Mouse (Mus musculus): ENCODE data around the gene Foxred2. TPM values are rescaled to one million over a fixed set of nuclear protein-coding genes. Genes with fewer than 3 reads are reported as not detected.
A peak's percentile ranks its signal among the peaks of the same experiment; 100 is the strongest.

The Foxred2 gene
- total and polyA plus RNA-seq, 2 experiments from 2014 or later, result 9.8 to 38.7 TPM

DNA sequence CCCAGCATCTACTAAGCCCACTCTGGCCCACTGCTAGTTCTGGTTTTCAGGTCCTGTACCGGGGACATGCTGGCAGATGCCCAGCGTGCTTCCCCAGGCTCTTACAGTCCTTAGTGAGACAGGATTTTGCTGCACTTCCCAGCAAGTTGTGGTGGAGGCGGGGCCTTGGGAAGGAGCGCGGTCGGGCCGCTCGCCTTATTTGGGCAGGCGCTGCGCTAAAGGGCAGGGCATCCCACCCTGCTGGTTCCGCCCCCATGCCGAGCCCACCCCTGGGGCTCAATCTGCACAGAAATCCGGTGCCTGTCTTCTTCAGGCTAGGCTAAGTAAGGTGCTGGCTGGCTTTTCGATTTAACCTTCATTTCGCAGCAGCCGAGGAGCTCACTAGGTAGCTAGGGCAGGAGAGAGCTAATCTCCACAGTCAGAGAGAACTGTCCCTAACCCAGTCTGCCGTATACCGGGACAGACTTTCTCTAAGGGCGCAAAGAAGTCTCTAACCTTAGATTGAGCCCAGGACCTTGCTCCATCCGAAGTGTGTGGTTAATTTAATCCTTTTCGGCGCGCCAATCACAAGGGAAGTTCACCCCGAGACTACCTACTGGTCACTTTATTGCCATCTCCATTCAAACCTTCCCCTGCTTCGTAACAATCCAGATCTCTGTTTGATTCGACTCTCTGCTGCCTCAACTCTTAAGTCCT is 51.1 kb downstream of the Foxred2 start:
- H3K4me1 ChIP-seq (ENCODE audit: insufficient read depth, low read length), result peaks cover 8% of the 10 kb centered on the region
- no peaks in the 10 kb centered on the region for H3K36me3 ChIP-seq (ENCODE audit: insufficient read depth, low read length)
- TF ChIP-seq CTCF (IDR thresholded peaks at IDR 0.05; ENCODE audit: low read depth), result no peak
- H3K27me3 ChIP-seq (ENCODE audit: insufficient read depth, low read length), result no peaks in the 10 kb centered on the region
- peak overlapping the region; percentile 26 for H3K4me3 ChIP-seq (ENCODE audit: low read length)
- peak overlapping the region; percentile 44 for H3K9ac ChIP-seq (replicated peaks; ENCODE audit: low read length)
- no peaks in the 10 kb centered on the region for H3K9me3 ChIP-seq (ENCODE audit: low read length)
- WGBS, result 8% methylated on average over 26 of the region's 26 CpGs
- H3K4me2 ChIP-seq (ENCODE audit: low read depth, low read length), result peak overlapping the region; percentile 62
- DNase-seq (ENCODE audit: low spot score), result peak; percentile 53
- peak; percentile 53; the same call in 1 of the 2 replicates for ATAC-seq
- no peak overlapping the region for H3K27ac ChIP-seq

DNA sequence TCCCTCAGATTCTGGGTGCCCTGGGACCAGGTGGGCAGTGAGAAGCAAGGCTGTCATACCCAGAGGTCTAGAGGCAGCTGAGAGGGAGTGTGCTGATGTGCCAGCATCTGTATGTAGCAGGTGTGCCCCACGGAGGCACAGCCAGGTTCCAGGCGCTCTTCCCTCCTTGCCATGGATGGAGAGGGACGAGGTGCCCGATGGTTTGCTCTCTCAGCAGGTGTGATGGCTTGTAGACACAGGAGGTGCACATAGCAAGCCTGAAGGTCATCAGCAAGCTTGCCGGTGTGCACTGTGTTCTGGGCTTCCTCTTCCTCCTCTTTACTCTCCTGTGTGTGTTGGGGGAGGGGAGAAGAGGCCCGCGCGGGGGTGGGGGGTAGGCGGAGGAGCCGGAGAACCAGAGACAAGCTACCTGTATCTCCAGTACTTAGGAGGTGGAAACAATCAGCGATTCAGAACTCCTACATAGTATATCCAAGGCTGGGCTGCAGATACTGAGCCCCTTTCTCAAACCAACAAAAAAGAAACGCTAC is 52.1 kb downstream of the Foxred2 start:
- no peak overlapping the region for H3K27ac ChIP-seq
- no peak overlapping the region for H3K4me2 ChIP-seq (ENCODE audit: low read depth, low read length)
- TF ChIP-seq CTCF (IDR thresholded peaks at IDR 0.05; ENCODE audit: low read depth), result no peak
- H3K36me3 ChIP-seq (ENCODE audit: insufficient read depth, low read length), result no peaks in the 10 kb centered on the region
- H3K27me3 ChIP-seq (ENCODE audit: insufficient read depth, low read length), result no peaks in the 10 kb centered on the region
- ATAC-seq, result no peak
- peaks cover 8% of the 10 kb centered on the region for H3K4me1 ChIP-seq (ENCODE audit: insufficient read depth, low read length)
- WGBS, result 37% methylated on average over 11 of the region's 12 CpGs
- no peak overlapping the region for H3K4me3 ChIP-seq (ENCODE audit: low read length)
- no peaks in the 10 kb centered on the region for H3K9me3 ChIP-seq (ENCODE audit: low read length)
- no peak overlapping the region for H3K9ac ChIP-seq (replicated peaks; ENCODE audit: low read length)
- no peak for DNase-seq (ENCODE audit: low spot score)

DNA sequence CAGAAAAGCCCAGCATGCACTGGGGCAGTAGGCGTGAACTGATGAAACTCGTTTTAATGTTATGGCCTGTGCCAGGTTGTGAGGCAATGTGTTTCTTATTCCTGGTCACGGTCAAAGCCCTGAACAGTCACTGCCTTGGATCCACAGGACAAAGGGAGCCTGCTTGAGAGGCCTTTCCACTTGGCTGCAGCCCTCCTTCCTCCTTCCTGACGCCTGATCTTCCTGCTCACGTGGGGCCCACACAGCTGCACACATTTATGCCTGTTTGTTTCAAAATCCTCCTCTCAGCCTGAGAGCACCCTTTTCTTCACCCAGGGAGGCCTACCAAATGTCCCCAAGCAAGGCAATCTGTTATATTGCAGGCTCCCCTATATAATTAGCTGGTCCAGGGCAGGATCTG is 53.3 kb downstream of the Foxred2 start:
- H3K36me3 ChIP-seq (ENCODE audit: insufficient read depth, low read length), result no peaks in the 10 kb centered on the region
- DNase-seq (ENCODE audit: low spot score), result no peak
- H3K9me3 ChIP-seq (ENCODE audit: low read length), result no peaks in the 10 kb centered on the region
- no peak overlapping the region for H3K4me2 ChIP-seq (ENCODE audit: low read depth, low read length)
- H3K9ac ChIP-seq (replicated peaks; ENCODE audit: low read length), result no peak overlapping the region
- no peak overlapping the region for H3K27ac ChIP-seq
- peaks cover 8% of the 10 kb centered on the region for H3K4me1 ChIP-seq (ENCODE audit: insufficient read depth, low read length)
- WGBS, result 51% methylated on average over 5 of the region's 5 CpGs
- H3K4me3 ChIP-seq (ENCODE audit: low read length), result no peak overlapping the region
- H3K27me3 ChIP-seq (ENCODE audit: insufficient read depth, low read length), result no peaks in the 10 kb centered on the region
- ATAC-seq, result no peak
- no peak for TF ChIP-seq CTCF (IDR thresholded peaks at IDR 0.05; ENCODE audit: low read depth)

DNA sequence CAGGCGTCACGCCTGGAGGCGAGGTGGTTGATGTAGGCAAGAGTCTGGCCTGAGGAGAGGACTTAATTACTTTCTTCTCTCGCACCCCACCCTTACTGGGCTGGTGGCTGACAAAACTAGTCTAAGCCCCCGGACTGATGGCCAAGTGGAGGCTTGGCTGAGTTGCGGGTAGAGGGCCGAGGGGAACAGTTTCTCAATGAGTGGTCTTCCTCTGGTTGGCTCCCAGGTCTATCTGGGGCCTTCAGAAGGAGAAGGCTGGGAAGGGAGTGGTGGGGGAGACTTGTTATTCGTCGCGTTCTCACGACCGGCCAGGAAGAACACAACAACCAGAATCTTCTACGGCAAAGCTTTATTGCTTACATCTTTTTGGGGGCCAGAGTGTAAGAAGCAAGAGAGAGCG is 61.6 kb downstream of the Foxred2 start:
- no peak overlapping the region for H3K4me2 ChIP-seq (ENCODE audit: low read depth, low read length)
- 94% methylated on average over 13 of the region's 14 CpGs for WGBS
- H3K4me1 ChIP-seq (ENCODE audit: insufficient read depth, low read length), result no peaks in the 10 kb centered on the region

DNA sequence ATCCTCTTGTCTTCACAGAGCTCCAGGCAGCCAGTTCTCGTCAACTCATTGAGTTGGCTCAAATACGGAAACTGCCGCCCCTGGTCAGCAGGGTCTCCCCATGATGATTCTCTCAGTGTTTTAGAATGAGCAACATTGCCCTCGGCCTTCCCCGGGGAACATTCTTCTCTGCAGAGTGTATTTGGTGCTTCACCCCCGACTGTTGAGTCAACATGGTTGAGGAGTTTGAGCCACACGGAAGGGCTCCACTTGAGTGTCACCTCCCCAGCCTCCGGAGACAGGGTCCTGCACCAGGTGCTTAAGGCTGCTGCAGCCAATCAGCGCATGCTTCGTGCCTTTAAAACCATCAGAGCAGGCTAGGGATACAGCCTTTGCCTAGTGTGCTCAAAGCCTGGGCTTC is 63.2 kb downstream of the Foxred2 start:
- Histone ChIP-seq H3K27me3 (ENCODE audit: insufficient read depth, low read length) (no peaks in the 10 kb centered on the region), H3K27ac (no peak overlapping the region), H3K4me3 (ENCODE audit: low read length) (no peak overlapping the region), H3K4me2 (ENCODE audit: low read depth, low read length) (no peak overlapping the region), H3K36me3 (ENCODE audit: insufficient read depth, low read length) (no peaks in the 10 kb centered on the region), H3K4me1 (ENCODE audit: insufficient read depth, low read length) (no peaks in the 10 kb centered on the region), H3K9ac (replicated peaks; ENCODE audit: low read length) (no peak overlapping the region), H3K9me3 (ENCODE audit: low read length) (no peaks in the 10 kb centered on the region)
- DNase-seq (ENCODE audit: low spot score) (no peak), ATAC-seq (no peak)
- no peak for TF ChIP-seq CTCF (IDR thresholded peaks at IDR 0.05; ENCODE audit: low read depth)
- WGBS, result 75% methylated on average over 10 of the region's 10 CpGs

More for the DNA sequence above, 61.6 kb downstream of the Foxred2 start:
- no peak overlapping the region for H3K4me3 ChIP-seq (ENCODE audit: low read length)
- ATAC-seq (no peak), DNase-seq (ENCODE audit: low spot score) (no peak)
- no peaks in the 10 kb centered on the region for H3K27me3 ChIP-seq (ENCODE audit: insufficient read depth, low read length)
- H3K27ac ChIP-seq, result no peak overlapping the region
- H3K9me3 ChIP-seq (ENCODE audit: low read length), result no peaks in the 10 kb centered on the region
- TF ChIP-seq CTCF (IDR thresholded peaks at IDR 0.05; ENCODE audit: low read depth), result no peak
- no peaks in the 10 kb centered on the region for H3K36me3 ChIP-seq (ENCODE audit: insufficient read depth, low read length)
- no peak overlapping the region for H3K9ac ChIP-seq (replicated peaks; ENCODE audit: low read length)

DNA sequence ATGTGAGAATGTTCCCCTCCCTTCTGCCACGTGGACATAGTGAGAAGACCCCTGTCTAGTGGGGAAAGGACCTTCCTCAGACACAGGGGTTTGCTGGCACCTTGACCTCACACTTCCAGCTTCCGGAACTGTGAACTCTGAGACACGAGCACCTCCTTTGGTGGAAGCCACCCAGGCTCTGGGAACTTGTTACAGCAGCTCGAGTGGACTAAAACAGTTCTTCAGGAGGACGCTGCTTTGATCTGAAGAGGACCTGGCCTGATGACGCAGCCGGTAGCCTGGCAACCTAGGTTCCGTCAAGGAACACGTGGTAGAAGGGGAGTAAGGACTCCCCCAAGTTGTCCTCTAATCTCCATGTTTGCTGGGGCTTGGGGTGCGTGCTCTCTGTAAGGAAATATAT is 64.1 kb downstream of the Foxred2 start:
- no peaks in the 10 kb centered on the region for H3K9me3 ChIP-seq (ENCODE audit: low read length)
- no peak overlapping the region for H3K4me3 ChIP-seq (ENCODE audit: low read length)
- no peak overlapping the region for H3K27ac ChIP-seq
- no peaks in the 10 kb centered on the region for H3K4me1 ChIP-seq (ENCODE audit: insufficient read depth, low read length)
- H3K4me2 ChIP-seq (ENCODE audit: low read depth, low read length), result no peak overlapping the region
- DNase-seq (ENCODE audit: low spot score), result no peak
- 87% methylated on average over 10 of the region's 10 CpGs for WGBS
- H3K27me3 ChIP-seq (ENCODE audit: insufficient read depth, low read length), result no peaks in the 10 kb centered on the region
- ATAC-seq, result no peak
- no peak for TF ChIP-seq CTCF (IDR thresholded peaks at IDR 0.05; ENCODE audit: low read depth)
- no peaks in the 10 kb centered on the region for H3K36me3 ChIP-seq (ENCODE audit: insufficient read depth, low read length)
- H3K9ac ChIP-seq (replicated peaks; ENCODE audit: low read length), result no peak overlapping the region

DNA sequence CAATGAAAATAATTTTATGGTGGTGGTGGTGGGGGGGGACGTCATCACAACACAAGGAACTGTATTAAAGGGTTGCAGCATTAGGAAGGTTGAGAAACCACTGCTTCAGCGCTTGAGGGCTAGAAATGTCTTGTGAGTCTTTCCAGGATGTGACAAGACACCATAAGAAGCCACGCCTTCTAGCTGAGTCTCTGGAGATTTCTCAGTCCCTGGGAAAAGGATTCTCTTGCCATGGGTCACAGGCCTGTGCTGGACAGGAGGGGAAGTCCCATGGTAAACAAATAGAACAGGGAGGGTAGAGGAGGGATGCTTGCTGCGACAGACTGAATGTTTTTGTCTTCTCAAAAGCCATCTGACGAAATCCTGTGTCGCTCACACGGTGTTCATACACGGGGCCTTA is 64.8 kb downstream of the Foxred2 start:
- ATAC-seq (no peak), DNase-seq (ENCODE audit: low spot score) (no peak)
- no peak overlapping the region for H3K4me2 ChIP-seq (ENCODE audit: low read depth, low read length)
- no peak overlapping the region for H3K9ac ChIP-seq (replicated peaks; ENCODE audit: low read length)
- TF ChIP-seq CTCF (IDR thresholded peaks at IDR 0.05; ENCODE audit: low read depth), result no peak
- no peaks in the 10 kb centered on the region for H3K9me3 ChIP-seq (ENCODE audit: low read length)
- WGBS, result 83% methylated on average over 8 of the region's 8 CpGs
- H3K36me3 ChIP-seq (ENCODE audit: insufficient read depth, low read length), result no peaks in the 10 kb centered on the region
- H3K4me1 ChIP-seq (ENCODE audit: insufficient read depth, low read length), result no peaks in the 10 kb centered on the region
- no peak overlapping the region for H3K27ac ChIP-seq
- H3K4me3 ChIP-seq (ENCODE audit: low read length), result no peak overlapping the region
- H3K27me3 ChIP-seq (ENCODE audit: insufficient read depth, low read length), result no peaks in the 10 kb centered on the region

Other genes starting within 250 kb of the Foxred2 start
- 0.37 TPM in 1 of 2 replicates, not detected in the other for gene Apol9b, start 227.7 kb downstream of the Foxred2 start, total RNA-seq (2014; rRNA removed)
- 0.41 and 1.2 TPM in 2 replicates for gene Apol9b, start 227.7 kb downstream of the Foxred2 start, polyA plus RNA-seq (2015; fragmentation: Nextera tagmentation; extraction: Ambion mirVana)
- 0.50 and 0.84 TPM in 2 replicates for gene Apol8, start 199.7 kb downstream of the Foxred2 start, total RNA-seq (2014; rRNA removed)
- 0.35 and 0.50 TPM in 2 replicates for gene Apol8, start 199.7 kb downstream of the Foxred2 start, polyA plus RNA-seq (2015; fragmentation: Nextera tagmentation; extraction: Ambion mirVana)
- 29.4 and 33.6 TPM in 2 replicates for gene Myh9, start 114.5 kb downstream of the Foxred2 start, total RNA-seq (2014; rRNA removed)
- gene Myh9, start 114.5 kb downstream of the Foxred2 start, polyA plus RNA-seq (2015; fragmentation: Nextera tagmentation; extraction: Ambion mirVana), result 8.4 and 9.1 TPM in 2 replicates
- 46.4 and 52.5 TPM in 2 replicates for gene Txn2, start 27.7 kb downstream of the Foxred2 start, total RNA-seq (2014; rRNA removed)
- gene Txn2, start 27.7 kb downstream of the Foxred2 start, polyA plus RNA-seq (2015; fragmentation: Nextera tagmentation; extraction: Ambion mirVana), result 212 and 215 TPM in 2 replicates
- gene Eif3d, start 14.1 kb upstream of the Foxred2 start, total RNA-seq (2014; rRNA removed), result 121 and 139 TPM in 2 replicates
- gene Eif3d, start 14.1 kb upstream of the Foxred2 start, polyA plus RNA-seq (2015; fragmentation: Nextera tagmentation; extraction: Ambion mirVana), result 143 and 155 TPM in 2 replicates
- gene Cacng2, start 163.3 kb upstream of the Foxred2 start, total RNA-seq (2014; rRNA removed), result 22.5 and 24.4 TPM in 2 replicates
- gene Cacng2, start 163.3 kb upstream of the Foxred2 start, polyA plus RNA-seq (2015; fragmentation: Nextera tagmentation; extraction: Ambion mirVana), result 19.8 and 21.6 TPM in 2 replicates
- gene Ift27, start 217.4 kb upstream of the Foxred2 start, total RNA-seq (2014; rRNA removed), result 38.5 and 38.8 TPM in 2 replicates
- 122 and 123 TPM in 2 replicates for gene Ift27, start 217.4 kb upstream of the Foxred2 start, polyA plus RNA-seq (2015; fragmentation: Nextera tagmentation; extraction: Ambion mirVana)
- 1.7 and 1.9 TPM in 2 replicates for gene Pvalb, start 249.7 kb upstream of the Foxred2 start, total RNA-seq (2014; rRNA removed)
- gene Pvalb, start 249.7 kb upstream of the Foxred2 start, polyA plus RNA-seq (2015; fragmentation: Nextera tagmentation; extraction: Ambion mirVana), result 7.6 and 11.3 TPM in 2 replicates

All from hindbrain, postnatal 0 days (tissue).